Mouse (Mus musculus) 3134 (cell line): ENCODE results near the gene Olfr322.

Experiments
- DNase-seq: peaks from one replicate; pipeline ENCODE4 v3.0.0-alpha.2; 2011; ENCODE audit warnings: low spot score; ENCODE audit not compliant: insufficient read length; ENCODE audit errors: extremely low read depth

The Olfr322 gene

GRCm38 (mm10) chr11:58658596-58658995, at the start of gene Olfr322:
Gene Olfr322, plus strand, starts transcription at chr11:58658782.
- DNase-seq: no peak

DNA sequence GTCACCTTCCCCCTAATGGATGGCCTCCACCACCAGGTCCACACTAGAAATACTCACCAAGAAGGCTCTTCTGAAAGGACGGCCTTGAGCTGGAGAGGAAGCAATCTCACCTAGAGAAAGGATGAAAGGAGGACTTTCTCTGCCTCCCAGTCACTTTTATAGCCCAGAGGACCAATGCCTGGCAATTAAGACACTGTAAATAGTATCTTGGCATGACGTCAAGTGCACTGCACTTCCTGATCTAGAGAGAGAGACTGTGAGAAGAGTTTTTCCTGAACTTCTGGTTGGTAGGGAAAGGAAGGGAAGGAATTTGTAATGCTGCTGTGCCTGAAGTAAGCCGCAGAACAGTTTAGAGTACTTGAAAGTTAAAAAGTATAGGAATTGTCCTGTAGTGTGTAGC, 45.2 kb upstream of the Olfr322 start:
- no peak for DNase-seq

GRCm38 (mm10) chr11:58614526-58614925, 44.1 kb upstream of the Olfr322 start:
- DNase-seq: no peak

DNA sequence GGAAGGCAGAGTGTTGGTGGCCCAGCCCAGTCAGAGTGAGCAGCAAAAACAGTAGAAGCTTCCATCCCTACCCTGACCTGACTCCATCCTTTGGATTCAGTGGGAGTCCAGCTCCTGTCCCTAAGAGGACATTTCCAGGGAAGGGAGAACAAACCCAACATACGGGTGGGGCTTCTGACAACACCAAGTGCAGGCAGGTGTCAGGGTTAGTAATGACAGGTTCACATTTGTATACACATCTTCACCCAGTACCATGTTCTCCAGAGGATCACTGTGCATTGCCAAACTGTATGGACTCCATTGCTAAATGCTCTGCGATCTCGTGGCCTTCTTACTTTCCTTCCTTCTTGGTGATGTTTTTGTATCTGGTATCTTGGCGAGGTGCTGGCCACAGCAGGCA, 42.6 kb upstream of the Olfr322 start, which contains the start of gene 2210407C18Rik:
Gene 2210407C18Rik, minus strand, starts transcription at position 101 of the 400 bp plus-strand sequence.
- DNase-seq: no peak

DNA sequence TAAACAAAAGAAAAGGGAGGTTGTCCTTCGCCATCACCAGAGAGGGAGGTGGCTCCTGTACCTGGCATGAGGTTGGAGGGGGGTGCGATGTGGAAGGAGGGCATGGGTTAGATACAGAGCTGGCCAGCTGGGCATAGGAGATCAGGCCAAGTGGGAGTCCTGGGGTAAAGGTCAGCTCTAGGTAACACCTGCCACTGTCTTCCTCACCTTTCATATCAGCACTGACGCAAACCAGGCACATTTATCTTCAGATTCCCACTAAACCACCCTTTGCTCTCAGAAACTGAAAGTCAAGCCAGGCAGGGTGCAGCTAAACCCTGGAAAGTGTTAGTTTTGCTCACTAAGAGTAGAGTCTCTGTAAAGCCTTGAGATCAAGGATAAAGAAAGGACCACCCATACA, 40.2 kb upstream of the Olfr322 start:
- no peak for DNase-seq

DNA sequence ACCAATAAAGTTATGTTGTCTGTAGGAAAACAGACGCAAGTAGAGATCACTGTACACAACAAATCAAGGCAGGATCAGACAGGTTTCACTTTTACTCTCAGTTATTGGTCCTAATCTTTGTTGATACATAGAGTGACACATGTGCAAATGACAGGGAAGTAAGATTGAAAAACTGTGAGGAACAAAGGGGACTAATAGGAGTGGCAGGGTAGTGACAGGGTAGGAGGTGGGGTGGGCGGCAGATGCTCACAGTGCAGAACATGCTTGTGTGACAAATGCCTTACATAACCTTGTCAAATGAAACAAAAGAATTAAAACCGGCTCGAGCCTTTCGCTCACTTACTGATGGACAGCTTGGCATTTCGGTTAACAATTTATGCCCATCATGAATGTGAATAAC, 39.8 kb upstream of the Olfr322 start:
- DNase-seq: no peak

DNA sequence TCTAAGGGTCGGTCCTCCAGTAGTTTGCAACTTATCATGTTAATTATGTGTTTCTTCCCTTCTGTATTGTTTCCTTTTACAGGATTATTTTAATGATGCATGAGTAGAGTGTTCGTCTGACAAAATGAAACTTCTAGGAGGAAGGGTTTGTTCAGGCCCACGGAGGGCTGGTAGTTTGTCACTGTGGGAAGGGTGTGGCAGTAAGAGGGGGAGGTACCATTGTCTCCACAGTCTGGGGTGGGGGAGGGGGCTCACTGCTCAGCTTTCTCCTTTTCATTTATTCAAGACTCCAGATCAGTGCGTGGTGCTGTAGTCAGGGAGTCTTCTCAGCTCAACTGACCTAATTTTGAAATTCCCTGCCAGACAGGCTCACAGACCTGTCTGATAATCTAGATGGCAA, 32.4 kb upstream of the Olfr322 start:
- DNase-seq: no peak

DNA sequence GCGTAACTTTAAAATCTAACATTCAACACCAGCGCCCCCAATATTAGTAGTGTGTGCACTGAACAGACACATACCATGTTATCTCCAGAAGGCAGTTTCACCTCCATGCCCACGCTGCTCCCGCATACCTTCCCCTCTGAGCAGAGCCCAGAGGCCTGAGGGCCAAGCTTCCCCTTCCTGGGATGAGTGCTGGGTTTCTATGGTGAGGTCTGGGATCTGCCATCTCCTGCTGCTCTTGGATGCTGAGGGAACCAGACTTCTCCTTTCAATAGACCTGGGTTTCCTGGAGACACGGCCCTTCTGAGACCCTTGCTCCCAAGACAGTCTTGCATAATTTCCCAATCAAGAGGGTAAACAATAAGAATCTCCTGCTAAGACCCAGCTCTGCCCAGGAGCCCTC, 28.2 kb upstream of the Olfr322 start, which contains the start of gene Olfr323:
Gene Olfr323, minus strand, starts transcription at position 101 of the 400 bp plus-strand sequence.
- DNase-seq: no peak

DNA sequence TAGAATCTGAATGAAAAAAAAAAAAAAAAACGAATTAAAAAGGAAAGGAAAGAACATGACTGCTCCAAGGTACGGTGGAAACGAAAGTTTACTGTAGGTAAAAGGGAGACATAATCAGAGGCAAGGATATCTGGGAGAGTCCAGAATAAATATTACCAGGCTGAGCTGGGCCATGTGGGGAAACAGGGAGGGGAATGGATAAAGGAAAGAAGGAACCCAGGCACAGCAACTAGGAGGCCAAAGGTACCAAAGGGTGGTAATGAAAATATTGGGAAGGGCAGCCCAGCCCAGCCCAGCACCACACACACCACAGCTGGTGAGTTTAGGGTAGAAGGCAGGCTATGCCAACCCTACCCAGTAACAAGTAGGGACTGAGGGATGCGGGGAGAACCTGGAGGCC, 23.7 kb upstream of the Olfr322 start:
- no peak for DNase-seq

- DNase-seq: peak; percentile 36
Observed at GRCm38 (mm10) chr11:58636376-58636977, 22.1 kb upstream of the Olfr322 start.

DNA sequence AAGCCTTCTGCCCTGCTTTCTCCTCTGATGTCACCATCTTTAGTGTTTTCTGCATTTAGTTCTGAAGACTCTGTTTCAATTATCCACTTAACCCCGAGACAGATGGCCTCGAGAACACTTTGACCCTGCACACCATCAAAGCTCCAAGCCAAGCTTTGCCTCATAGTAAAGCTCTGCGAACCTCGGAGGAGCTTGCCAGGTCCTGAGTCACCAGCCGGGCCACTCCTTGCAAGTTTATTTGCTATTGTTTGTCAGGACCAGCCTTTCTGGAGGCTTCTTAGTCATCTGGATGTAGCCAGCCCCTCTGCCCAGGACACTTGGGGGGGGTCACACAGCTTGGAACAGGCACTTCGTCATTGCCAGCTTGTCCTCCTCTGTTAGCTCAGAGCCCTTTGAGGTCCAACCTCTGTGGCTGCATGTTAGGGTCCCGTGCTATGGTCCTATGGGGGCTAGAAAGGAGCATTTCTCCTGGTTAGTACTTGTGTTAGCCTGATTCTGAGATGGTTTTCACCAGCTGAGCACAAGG, 20.3 kb upstream of the Olfr322 start:
- DNase-seq: peak; percentile 27

DNA sequence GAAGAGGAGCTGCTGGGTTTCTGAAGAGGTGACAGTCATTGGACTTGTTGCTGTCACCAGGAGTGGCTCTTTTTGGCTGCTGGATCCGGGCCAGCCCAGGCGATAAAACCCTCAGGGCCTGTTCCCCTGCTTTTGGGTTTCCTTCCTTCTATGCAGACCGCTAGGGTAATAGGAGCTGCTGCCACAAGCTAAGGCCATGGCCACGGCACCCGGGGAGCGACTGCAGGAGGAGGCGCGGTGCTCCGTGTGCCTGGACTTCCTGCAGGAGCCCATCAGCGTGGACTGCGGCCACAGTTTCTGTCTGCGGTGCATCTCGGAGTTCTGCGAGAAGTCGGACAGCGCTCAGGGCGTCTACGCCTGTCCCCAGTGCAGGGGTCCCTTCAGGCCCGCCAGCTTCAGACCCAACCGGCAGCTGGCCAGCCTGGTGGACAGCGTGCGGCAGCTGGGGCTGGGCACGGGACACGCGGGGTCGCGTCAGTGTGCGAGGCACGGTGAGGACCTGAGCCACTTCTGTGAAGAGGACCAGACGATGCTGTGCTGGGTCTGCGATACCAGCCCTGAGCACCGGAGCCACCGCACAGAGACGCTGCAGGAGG, 18.2 kb upstream of the Olfr322 start, which contains the start of gene Trim58:
Gene Trim58, plus strand, starts transcription at position 194 of the 596 bp plus-strand sequence.
- DNase-seq: no peak

DNA sequence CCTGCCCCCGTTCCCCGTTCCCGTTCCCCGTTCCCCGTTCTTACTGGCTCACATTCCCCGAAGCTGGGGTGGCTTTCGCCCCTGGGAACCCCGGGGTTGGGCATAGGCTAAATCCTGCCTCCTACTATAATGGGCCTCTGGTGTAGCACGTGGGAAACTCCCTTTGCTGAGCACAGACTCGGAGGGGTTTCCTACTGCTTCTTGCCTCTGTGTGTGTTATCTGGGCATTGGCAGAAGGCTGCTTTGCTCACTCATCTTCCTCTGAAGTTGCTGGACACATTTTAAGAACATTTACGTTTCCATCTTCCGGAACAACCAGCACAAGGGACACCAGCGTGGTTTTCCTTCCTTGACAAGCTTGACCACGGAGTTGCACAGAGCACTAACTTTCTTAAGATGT, 17.5 kb upstream of the Olfr322 start:
- no peak for DNase-seq

DNA sequence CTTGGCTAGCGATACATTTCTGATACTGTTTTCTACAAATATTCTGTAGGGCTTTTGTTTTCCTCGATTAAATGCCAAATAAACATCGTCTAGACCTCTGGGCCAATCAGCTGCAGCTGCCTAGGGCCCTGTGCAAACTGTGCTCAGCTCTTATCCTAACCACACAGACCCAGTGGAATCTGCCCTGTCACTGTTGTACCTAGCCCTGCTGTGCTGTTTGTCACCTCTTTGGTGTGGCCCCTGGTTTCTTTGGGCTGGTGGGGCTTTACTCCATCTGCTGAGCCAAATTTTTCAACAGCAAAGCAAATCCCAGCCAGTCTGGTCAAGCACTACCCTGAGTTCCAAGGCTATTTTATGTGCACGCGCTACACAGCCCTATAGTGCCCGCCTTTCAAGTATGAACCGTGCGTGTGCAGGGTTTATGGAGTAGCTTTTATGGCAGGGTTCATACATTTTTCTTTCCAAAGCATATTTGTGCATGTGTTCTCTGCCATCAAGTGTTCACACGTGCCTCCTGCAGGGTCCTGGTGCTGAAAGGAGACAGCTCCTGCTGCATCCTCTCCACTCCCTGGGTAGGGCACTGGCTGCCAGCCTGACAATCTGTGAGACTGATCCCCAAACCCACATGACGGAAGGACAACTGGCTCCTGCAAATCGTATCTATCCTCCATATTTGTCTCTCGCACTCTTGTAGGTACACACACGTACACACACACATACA, 16.8 kb upstream of the Olfr322 start:
- DNase-seq: no peak

DNA sequence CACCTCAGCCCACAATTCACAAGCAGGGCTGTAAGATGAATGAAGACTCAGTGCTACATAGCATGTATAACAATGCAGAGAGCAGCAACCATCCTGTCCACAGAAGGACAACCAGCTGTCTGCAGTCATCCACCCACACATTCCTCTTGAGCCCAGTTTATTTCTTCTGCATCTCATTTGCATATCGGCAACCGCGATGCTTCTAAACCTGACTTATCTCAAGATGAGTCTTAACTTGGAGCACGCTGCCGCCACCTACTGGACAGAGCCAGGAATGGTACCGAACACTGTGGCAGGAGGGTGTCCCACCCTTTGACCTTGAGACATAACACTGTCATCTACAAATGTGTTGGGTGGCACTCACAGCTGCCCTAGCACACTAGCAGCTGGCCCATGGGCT, 15.2 kb upstream of the Olfr322 start:
- DNase-seq: peak; percentile 19

GRCm38 (mm10) chr11:58655151-58655550, 3.4 kb upstream of the Olfr322 start:
- DNase-seq: no peak

DNA sequence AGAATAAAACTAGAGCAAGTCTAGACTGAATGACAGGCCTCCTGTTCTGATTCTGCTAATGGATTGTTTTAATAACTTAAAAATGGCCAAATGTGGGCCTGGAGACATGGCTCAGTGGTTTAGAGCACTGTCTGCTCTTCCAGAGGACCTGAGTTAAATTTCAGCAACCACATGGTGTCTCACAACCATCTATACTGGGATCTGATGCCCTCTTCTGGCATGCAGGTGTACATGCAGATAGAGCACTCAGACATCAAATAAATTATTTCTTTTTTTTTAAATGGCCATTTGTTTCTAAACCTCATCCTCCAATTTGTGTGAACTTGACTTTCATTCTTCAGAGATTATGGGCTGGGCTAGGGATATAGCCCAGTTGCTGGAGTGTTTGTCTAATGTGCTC, 10.7 kb downstream of the Olfr322 start:
- no peak for DNase-seq

- DNase-seq: no peak
Observed at GRCm38 (mm10) chr11:58671825-58672224, 13.2 kb downstream of the Olfr322 start.

DNA sequence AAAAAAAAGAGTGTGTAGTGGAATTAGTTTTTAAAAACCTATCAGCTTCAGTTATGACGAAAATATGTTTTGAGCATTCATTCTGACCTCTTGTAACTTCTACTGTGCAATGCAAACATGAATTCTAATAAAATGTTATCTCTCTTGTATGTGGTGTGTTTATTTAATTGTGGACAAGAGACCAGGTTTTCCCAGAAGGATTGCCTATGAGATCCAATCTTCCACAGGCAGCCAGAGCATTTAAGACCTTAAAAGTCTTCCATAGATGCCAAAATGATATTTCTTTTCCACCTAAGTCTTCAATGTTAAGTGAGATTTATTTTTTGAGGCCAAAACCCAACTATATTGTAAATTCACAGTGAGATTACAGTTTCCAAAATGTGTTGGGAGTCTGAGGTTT, 22.2 kb downstream of the Olfr322 start, which contains the start of gene Olfr320:
Gene Olfr320, plus strand, starts transcription at position 301 of the 400 bp plus-strand sequence.
- no peak for DNase-seq

GRCm38 (mm10) chr11:58698862-58699261, 40.3 kb downstream of the Olfr322 start, which contains the start of gene Olfr319:
Gene Olfr319, plus strand, starts transcription at chr11:58699162.
- DNase-seq: no peak

- no peak for DNase-seq
Observed at GRCm38 (mm10) chr11:58709086-58709485, 50.5 kb downstream of the Olfr322 start.
